Mouse (Mus musculus) myocyte (in vitro differentiated cells): ENCODE measurements around the gene Tsc22d2.

ENCODE experiments used
- CEBPB ChIP-seq: IDR thresholded peaks from 2 replicates; pipeline ENCODE4 v1.6.1; 2011; ENCODE audit warnings: mild to moderate bottlenecking, moderate library complexity; ENCODE audit not compliant: poor library complexity, insufficient read depth, severe bottlenecking
- E2F4 ChIP-seq: IDR thresholded peaks from one replicate; pipeline ENCODE4 v1.6.1; 2011; ENCODE audit warnings: mild to moderate bottlenecking, control low read depth, moderate library complexity; ENCODE audit not compliant: insufficient read depth
- MAX ChIP-seq: IDR thresholded peaks from one replicate; pipeline ENCODE4 v1.6.1; 2011; ENCODE audit warnings: low read depth, mild to moderate bottlenecking, control low read depth
- POLR2A ChIP-seq: IDR thresholded peaks from one replicate; pipeline ENCODE4 v1.6.1; 2011; ENCODE audit warnings: low read depth, mild to moderate bottlenecking, control low read depth, moderate library complexity; ENCODE audit not compliant: insufficient read length
- POLR2AphosphoS2 ChIP-seq: IDR thresholded peaks from one replicate; pipeline ENCODE4 v1.6.1; 2011; ENCODE audit warnings: low read depth, control low read depth; ENCODE audit not compliant: insufficient read length
- REST ChIP-seq: IDR thresholded peaks from one replicate; pipeline ENCODE4 v1.6.1; 2011; ENCODE audit warnings: mild to moderate bottlenecking, control low read depth, moderate library complexity; ENCODE audit not compliant: insufficient read depth, insufficient read length
- SRF ChIP-seq: IDR thresholded peaks from one replicate; pipeline ENCODE4 v1.6.1; 2011; ENCODE audit warnings: low read depth; ENCODE audit not compliant: control insufficient read depth, insufficient read length
- TCF12 ChIP-seq: IDR thresholded peaks from one replicate; pipeline ENCODE4 v1.6.1; 2011; ENCODE audit warnings: mild to moderate bottlenecking, control low read depth; ENCODE audit not compliant: poor library complexity, insufficient read depth, severe bottlenecking
- TCF3 ChIP-seq: IDR thresholded peaks from one replicate; pipeline ENCODE4 v1.6.1; 2011; ENCODE audit warnings: low read depth, control low read depth; ENCODE audit not compliant: insufficient read length
- USF1 ChIP-seq: IDR thresholded peaks from one replicate; pipeline ENCODE4 v1.6.1; 2011; ENCODE audit warnings: low read depth, mild to moderate bottlenecking, control low read depth, moderate library complexity

- TF ChIP-seq TCF3 (no peak), MAX (no peak), POLR2A (no peak), E2F4 (no peak), CEBPB (no peak), SRF (no peak), REST (no peak), POLR2AphosphoS2 (no peak), USF1 (no peak), TCF12 (no peak)
Measured at GRCm38 (mm10) chr3:58455255-58455654, 40.7 kb downstream of the Tsc22d2 start.
